Mouse (Mus musculus) intestine, postnatal 0 days (tissue): ENCODE results near the gene Slc35c1. TPM values are rescaled to one million over a fixed set of nuclear protein-coding genes. Genes with fewer than 3 reads are reported as not detected.

Experiments
- ATAC-seq: fragments of 200-750 bp; cut with Nextera tagmentation; 2 replicates; pipeline ENCODE4 v1.8.0; 2017; ENCODE audit warnings: mild to moderate bottlenecking, moderate TSS enrichment, moderate library complexity
- H3K27ac ChIP-seq: fragments of 300-500 bp; sonication (generic); 2 replicates; pipeline ENCODE4 v1.5.1; 2014; ENCODE audit warnings: mild to moderate bottlenecking, low read depth, low read length, moderate library complexity
- H3K27me3 ChIP-seq: fragments of 300-500 bp; sonication (generic); replicated peaks from 2 replicates; pipeline ENCODE4 v1.6.1; 2014; ENCODE audit warnings: low read length, mixed read lengths; ENCODE audit not compliant: control insufficient read depth, insufficient read depth
- H3K36me3 ChIP-seq: fragments of 300-500 bp; sonication (generic); 2 replicates; pipeline ENCODE4 v1.6.1; 2014; ENCODE audit warnings: mild to moderate bottlenecking, moderate library complexity; ENCODE audit not compliant: control insufficient read depth, insufficient read depth
- H3K4me1 ChIP-seq: fragments of 300-500 bp; sonication (generic); replicated peaks from 2 replicates; pipeline ENCODE4 v1.6.1; 2014; ENCODE audit warnings: antibody characterized with exemption, low read length, mixed read lengths; ENCODE audit not compliant: control insufficient read depth, insufficient read depth
- H3K4me2 ChIP-seq: fragments of 300-500 bp; sonication (generic); replicated peaks from 2 replicates; pipeline ENCODE4 v1.6.1; 2014; ENCODE audit warnings: low read depth, mild to moderate bottlenecking, moderate library complexity
- H3K4me3 ChIP-seq: fragments of 300-500 bp; sonication (generic); 2 replicates; pipeline ENCODE4 v1.5.1; 2014; ENCODE audit warnings: low read depth, low read length
- H3K9ac ChIP-seq: fragments of 300-500 bp; sonication (generic); 2 replicates; pipeline ENCODE4 v1.6.1; 2014; ENCODE audit warnings: mild to moderate bottlenecking, low read depth, low read length
- H3K9me3 ChIP-seq: fragments of 300-500 bp; sonication (generic); 2 replicates; pipeline ENCODE4 v1.6.1; 2016; ENCODE audit warnings: mixed run types; ENCODE audit not compliant: control insufficient read depth
- CTCF ChIP-seq: sonication (generic); IDR thresholded peaks from 2 replicates; pipeline ENCODE4 v1.5.1; 2016; ENCODE audit warnings: low read depth, mild to moderate bottlenecking, control low read depth, antibody characterized with exemption, moderate library complexity
- WGBS: fragments of 180-500 bp; shearing (Covaris S2); extraction: QIAGEN DNeasy Blood & Tissue Kit; methylation state at CpG from one replicate; pipeline ENCODE4 v1.1.7; 2014; 5-methylcytosine and 5-hydroxymethylcytosine counted together
- polyA plus RNA-seq: library from polyadenylated mRNA; unstranded; fragments of >200 nt; fragmentation: Nextera tagmentation; extraction: Ambion mirVana; gene quantifications from 2 replicates; pipeline ENCODE4 v1.2.1, GENCODE M21; 2015

Gene Slc35c1
- polyA plus RNA-seq: 51.9 and 59.2 TPM in 2 replicates

DNA sequence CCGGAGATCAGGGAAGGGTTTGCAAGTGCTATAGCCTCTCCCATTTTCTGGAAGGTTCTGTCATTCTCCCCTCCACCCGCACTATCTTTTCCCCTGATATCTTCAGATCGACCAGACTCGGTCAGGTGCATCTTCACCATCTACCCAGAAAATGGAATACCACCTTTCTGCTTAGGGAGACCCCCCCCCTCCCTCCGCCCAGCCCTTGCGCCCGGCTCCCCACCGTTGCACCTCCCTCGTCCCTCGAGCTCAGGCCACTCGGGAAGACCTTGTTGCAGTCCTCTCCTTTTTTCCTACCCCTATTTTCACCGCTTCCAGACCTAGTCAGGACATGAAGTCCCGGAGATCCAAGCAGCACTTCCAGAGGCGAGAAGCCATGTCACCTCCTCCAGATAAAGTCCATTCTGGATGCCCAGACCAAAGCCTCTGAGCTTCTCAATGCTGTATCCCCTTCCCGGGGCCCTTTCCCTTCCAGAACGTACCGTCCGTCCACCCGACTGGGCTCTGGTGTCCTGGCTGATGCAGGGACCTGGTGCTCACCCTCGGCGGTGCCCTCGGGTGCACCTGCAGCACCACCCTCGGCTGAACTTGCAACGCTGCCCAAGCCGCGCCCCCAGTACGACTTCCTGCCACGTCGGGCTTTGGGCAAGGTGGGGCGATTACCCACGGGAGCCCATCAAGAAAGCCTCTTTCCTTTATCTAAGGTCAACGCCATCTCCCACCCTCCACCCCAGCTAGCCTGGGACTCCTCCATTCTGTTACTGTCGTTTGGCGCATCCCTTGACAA is at the start of gene Slc35c1:
Slc35c1 (minus strand) TSS at position 618 of the 787 bp plus-strand sequence.
- Histone ChIP-seq H3K27me3 (no peaks in the 10 kb centered on the region), H3K9ac (peak within 1 kb of the TSS; percentile 57), H3K27ac (peak within 1 kb of the TSS; percentile 78), H3K4me2 (peak within 1 kb of the TSS; percentile 95), H3K36me3 (peaks cover under 1% of the 10 kb centered on the region; the same call in 1 of the 2 replicates), H3K9me3 (no peaks in the 10 kb centered on the region), H3K4me3 (peak within 1 kb of the TSS; percentile 71), H3K4me1 (peaks cover 19% of the 10 kb centered on the region; the same call in 1 of the 2 replicates)
- WGBS: 2% methylated on average over 34 of the region's 34 CpGs
- ATAC-seq: peak; percentile 44
- no peak for TF ChIP-seq CTCF

DNA sequence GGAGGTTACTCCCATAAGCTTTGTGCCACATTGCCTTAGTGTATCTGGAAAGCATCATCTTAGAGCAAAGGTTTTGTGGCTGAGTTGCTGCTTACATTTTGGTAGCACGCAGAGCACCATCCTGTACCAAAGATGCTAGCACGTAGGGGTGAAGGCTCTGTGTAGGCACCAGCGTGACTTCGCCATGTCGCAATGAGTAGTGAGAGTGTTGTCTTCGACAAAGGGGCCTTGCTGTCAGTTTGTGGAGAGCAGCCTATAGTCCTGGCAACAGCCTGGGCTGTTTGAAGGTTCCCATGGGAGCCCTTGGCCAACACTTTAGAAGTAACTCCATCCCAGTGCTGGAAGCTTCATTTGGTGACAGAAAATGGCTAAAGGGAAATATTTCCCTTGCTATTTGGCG is 45.0 kb upstream of the Slc35c1 start:
- no peak overlapping the region for H3K9ac ChIP-seq
- no peaks in the 10 kb centered on the region for H3K4me1 ChIP-seq
- H3K4me3 ChIP-seq: no peak overlapping the region
- no peak for ATAC-seq
- no peaks in the 10 kb centered on the region for H3K27me3 ChIP-seq
- no peaks in the 10 kb centered on the region for H3K36me3 ChIP-seq
- H3K4me2 ChIP-seq: no peak overlapping the region
- no peak for TF ChIP-seq CTCF
- no peaks in the 10 kb centered on the region for H3K9me3 ChIP-seq
- WGBS: 87% methylated on average over 7 of the region's 7 CpGs
- H3K27ac ChIP-seq: no peak overlapping the region

DNA sequence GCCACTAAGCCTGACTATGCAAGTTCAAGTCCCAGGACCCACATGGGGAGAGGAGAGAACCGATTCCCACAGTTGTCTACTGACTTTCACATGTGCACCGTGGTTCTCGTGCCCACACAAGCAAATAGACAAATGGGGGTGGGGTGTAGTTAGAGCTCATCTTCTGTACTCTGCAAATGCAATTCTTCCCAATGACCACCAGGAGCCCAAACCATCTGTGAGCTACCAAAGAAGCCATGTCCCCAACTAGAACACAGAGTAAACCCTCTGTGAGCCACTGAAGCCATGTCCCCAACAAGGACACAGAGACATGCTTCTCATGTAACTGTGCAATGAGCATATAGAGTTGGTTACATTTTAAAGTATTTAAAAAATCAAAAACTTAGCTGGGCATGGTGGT is 43.1 kb upstream of the Slc35c1 start:
- Histone ChIP-seq H3K9me3 (no peaks in the 10 kb centered on the region), H3K27ac (no peak overlapping the region), H3K4me2 (no peak overlapping the region), H3K9ac (no peak overlapping the region), H3K4me1 (no peaks in the 10 kb centered on the region), H3K36me3 (no peaks in the 10 kb centered on the region), H3K27me3 (no peaks in the 10 kb centered on the region), H3K4me3 (no peak overlapping the region)
- ATAC-seq: no peak
- WGBS: 76% methylated on average over 3 of the region's 3 CpGs
- peak; percentile 47 for TF ChIP-seq CTCF

DNA sequence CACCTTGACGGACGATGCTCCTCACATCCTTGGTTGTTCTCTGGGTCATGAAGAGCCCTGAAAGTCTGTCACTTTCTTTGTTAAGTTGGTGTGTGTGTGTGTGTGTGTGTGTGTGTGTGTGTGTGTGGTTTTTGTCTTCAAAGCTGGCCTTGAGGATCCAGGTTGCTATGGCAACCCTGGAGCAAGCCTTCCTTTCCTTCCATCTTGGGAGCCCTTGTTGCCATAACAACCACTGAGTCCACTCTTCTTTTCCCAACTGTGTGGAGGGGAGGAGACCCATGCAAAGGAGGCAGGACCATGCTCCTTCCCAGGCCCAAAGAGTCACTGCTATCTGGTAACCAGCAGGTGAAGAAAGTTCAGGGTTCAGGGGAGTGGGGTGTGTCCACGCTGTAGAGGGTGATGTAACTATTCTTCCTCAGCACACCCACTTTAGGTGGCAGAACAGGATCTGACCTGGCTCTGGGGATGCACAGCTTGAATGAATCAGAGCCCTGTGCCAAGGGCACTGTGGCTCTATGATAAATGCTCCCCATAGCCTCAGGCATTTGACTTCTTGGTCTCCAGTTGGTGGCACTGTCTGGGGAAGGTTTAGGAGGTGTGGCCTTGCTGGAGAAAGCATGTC is 39.5 kb upstream of the Slc35c1 start:
- no peaks in the 10 kb centered on the region for H3K9me3 ChIP-seq
- no peak overlapping the region for H3K4me2 ChIP-seq
- WGBS: 64% methylated on average over 3 of the region's 3 CpGs
- H3K9ac ChIP-seq: no peak overlapping the region
- H3K36me3 ChIP-seq: no peaks in the 10 kb centered on the region
- no peaks in the 10 kb centered on the region for H3K27me3 ChIP-seq
- no peak overlapping the region for H3K27ac ChIP-seq
- no peak overlapping the region for H3K4me3 ChIP-seq
- 0 out of 2 replicates have a peak, but pooled peaks have one; percentile 38 for ATAC-seq
- H3K4me1 ChIP-seq: 0 out of 2 replicates have a peak, but pooled peaks cover 4% of the 10 kb centered on the region
- no peak for TF ChIP-seq CTCF

DNA sequence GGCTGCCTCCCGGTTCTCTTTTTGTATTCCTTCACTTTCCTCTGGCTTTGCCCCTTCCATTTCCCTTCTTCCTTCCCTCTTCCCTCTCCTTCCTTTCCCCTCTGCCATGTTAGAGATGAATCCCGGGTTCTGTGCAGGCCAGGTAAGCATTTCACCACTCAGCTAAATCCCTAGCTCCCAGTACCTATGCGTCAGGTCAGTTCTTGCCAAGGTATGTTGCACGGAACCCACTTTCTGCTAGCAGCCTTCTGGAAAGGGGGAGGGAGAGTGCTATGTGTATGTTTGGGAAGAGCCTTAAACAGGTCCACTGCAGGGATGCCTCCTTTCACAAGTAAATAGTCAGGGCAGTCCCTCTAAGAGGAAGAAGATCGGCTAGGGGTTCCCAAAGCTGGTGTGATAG is 36.8 kb upstream of the Slc35c1 start:
- WGBS: 69% methylated on average over 5 of the region's 5 CpGs
- no peak for ATAC-seq
- Histone ChIP-seq H3K36me3 (no peaks in the 10 kb centered on the region), H3K27ac (no peak overlapping the region), H3K9me3 (no peaks in the 10 kb centered on the region), H3K4me1 (0 out of 2 replicates have a peak, but pooled peaks cover 4% of the 10 kb centered on the region), H3K27me3 (no peaks in the 10 kb centered on the region), H3K4me3 (no peak overlapping the region), H3K4me2 (no peak overlapping the region), H3K9ac (no peak overlapping the region)
- no peak for TF ChIP-seq CTCF

DNA sequence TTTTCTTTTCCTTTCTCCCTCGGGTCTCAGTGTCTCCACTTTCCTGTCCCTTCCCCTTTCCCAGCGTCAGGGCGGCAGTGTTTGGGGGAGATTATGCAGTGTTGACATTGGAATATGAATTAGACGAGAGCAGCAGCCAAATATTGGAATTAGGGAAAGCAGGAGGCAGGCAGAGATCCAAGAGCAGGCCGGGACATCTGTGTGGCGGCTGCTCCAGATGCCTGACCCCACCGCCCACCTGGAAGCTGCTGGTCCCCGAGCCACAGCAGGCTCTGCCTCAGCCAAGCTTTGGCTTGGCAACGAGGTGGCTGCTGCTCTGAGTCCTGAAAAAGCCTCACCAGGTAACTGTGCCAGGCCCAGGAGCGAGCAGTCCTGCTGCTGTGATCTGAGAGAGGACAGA is 36.3 kb upstream of the Slc35c1 start:
- Histone ChIP-seq H3K27me3 (no peaks in the 10 kb centered on the region), H3K36me3 (no peaks in the 10 kb centered on the region), H3K9ac (no peak overlapping the region), H3K9me3 (no peaks in the 10 kb centered on the region), H3K4me1 (0 out of 2 replicates have a peak, but pooled peaks cover 4% of the 10 kb centered on the region), H3K4me2 (no peak overlapping the region; the same call in 1 of the 2 replicates), H3K4me3 (no peak overlapping the region), H3K27ac (no peak overlapping the region)
- ATAC-seq: no peak
- whole genome bisulfite sequencing: 38% methylated on average over 10 of the region's 10 CpGs
- TF ChIP-seq CTCF: no peak
